Mouse (Mus musculus): ENCODE data around the gene Pacsin1. TPM values are rescaled to one million over a fixed set of nuclear protein-coding genes. Genes with fewer than 3 reads are reported as not detected.

Pacsin1 gene
- polyA plus RNA-seq, 1 experiment, result 1.3 TPM

DNA sequence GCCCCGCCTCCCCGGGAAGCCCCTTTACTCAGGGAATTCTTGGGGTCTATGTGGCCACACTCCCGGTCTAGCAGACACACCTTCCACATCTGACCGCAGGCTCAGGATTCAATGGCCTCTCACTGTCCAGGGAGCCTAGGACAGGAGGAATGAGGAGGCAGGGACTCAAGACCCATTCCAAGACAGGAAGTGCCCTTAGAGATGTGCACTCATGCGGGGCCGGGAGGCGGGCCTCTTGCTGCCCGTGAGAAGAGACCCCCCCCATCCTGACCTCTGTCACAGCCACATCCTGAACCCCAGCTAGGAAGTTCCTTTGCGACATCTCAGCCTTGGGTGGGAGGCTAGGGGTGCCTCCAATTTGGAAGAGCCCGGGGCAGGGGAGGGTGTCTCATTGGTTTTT, 69.7 kb downstream of the Pacsin1 start:
- TF ChIP-seq CTCF (conservative IDR thresholded peaks at IDR 0.05; ENCODE audit: insufficient read depth, insufficient read length, low read depth, low read length) (no peak), POLR2A (IDR thresholded peaks at IDR 0.05; ENCODE audit: low read depth, low read length) (no peak)
- WGBS, result 20% methylated on average over 10 of the region's 10 CpGs
- H3K27me3 ChIP-seq (replicated peaks; ENCODE audit: control insufficient read depth, insufficient read depth, low read length), result no peaks in the 10 kb centered on the region
- no peaks in the 10 kb centered on the region for H3K4me1 ChIP-seq (ENCODE audit: control insufficient read depth, insufficient read depth, low read length)
- no peak for DNase-seq
- no peaks in the 10 kb centered on the region for H3K36me3 ChIP-seq (ENCODE audit: control insufficient read depth, insufficient read depth, low read length)
- no peak overlapping the region for H3K27ac ChIP-seq (ENCODE audit: insufficient read depth, low read depth, low read length)
- no peak overlapping the region for H3K4me3 ChIP-seq (ENCODE audit: insufficient read depth, low read depth, low read length)

DNA sequence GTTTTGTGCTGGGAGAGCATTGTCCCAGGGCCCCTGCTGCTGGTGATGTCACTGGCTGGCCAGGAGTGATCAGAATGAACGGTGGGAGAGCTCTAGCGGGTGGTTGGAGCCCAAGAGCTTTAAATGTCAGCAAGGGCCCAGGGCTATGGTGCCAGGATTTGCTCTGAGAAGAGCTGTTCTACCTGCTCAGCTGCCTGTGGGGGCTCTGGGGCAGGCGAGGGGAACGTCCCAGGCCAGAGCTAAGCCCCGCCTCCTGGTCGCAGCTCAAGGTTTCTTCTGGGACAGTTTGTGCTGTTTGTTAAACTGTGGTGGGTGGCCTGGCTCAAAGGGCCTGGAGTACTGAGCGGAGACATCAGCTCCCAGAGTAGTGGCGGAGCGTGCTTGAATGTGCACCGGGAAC, 70.1 kb downstream of the Pacsin1 start:
- no peaks in the 10 kb centered on the region for H3K36me3 ChIP-seq (ENCODE audit: control insufficient read depth, insufficient read depth, low read length)
- H3K27me3 ChIP-seq (replicated peaks; ENCODE audit: control insufficient read depth, insufficient read depth, low read length), result no peaks in the 10 kb centered on the region
- DNase-seq, result no peak
- no peak for TF ChIP-seq POLR2A (IDR thresholded peaks at IDR 0.05; ENCODE audit: low read depth, low read length)
- H3K4me1 ChIP-seq (ENCODE audit: control insufficient read depth, insufficient read depth, low read length), result no peaks in the 10 kb centered on the region
- no peak overlapping the region for H3K4me3 ChIP-seq (ENCODE audit: insufficient read depth, low read depth, low read length)
- H3K27ac ChIP-seq (ENCODE audit: insufficient read depth, low read depth, low read length), result no peak overlapping the region
- WGBS, result 27% methylated on average over 10 of the region's 10 CpGs

DNA sequence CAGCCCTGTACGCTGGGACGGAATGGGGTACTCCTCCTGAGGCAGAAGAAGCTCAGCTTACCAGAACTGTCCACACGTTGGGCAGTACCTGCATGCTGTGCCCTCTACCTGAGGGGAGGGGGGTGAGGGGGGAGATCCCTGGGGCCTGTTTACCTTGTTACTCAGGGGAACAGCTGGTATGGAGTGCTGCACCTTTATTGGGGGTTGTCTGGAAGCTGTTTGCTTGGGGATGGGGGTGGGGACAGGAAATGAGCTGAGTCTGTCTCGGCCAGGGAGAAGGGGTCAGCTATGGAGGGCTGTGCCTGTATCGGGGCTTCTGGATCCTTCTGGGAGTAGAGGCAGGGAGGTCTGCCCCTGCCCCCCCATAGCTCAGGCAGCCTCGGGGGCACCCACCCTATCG, 71.2 kb downstream of the Pacsin1 start:
- no peak for DNase-seq
- Histone ChIP-seq H3K4me1 (ENCODE audit: control insufficient read depth, insufficient read depth, low read length) (no peaks in the 10 kb centered on the region), H3K27ac (ENCODE audit: insufficient read depth, low read depth, low read length) (no peak overlapping the region), H3K4me3 (ENCODE audit: insufficient read depth, low read depth, low read length) (no peak overlapping the region), H3K27me3 (replicated peaks; ENCODE audit: control insufficient read depth, insufficient read depth, low read length) (no peaks in the 10 kb centered on the region), H3K36me3 (ENCODE audit: control insufficient read depth, insufficient read depth, low read length) (no peaks in the 10 kb centered on the region)
- WGBS, result 58% methylated on average over 7 of the region's 7 CpGs
- TF ChIP-seq CTCF (conservative IDR thresholded peaks at IDR 0.05; ENCODE audit: insufficient read depth, insufficient read length, low read depth, low read length) (no peak), POLR2A (IDR thresholded peaks at IDR 0.05; ENCODE audit: low read depth, low read length) (no peak)

DNA sequence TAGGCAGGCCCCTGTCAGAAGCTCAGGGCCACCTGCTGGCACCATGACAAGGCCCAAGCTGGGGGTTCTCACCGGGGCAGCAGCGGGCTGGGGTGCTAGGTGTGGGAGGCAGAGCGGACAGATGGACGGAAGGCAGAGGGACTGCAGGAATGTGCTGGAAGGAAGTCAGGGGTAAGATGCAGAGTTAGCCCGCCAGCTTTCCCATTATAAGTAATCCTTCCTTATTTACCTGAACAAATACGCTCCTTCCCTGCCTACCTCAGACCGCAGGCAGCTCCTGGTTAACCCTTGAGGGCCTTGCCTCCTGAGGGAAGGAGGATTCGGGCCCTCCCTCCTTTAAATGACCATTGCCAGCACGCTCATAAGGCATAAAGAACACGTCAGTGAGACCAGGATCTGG, 73.5 kb downstream of the Pacsin1 start, which contains the start of gene Spdef:
TSS of gene Spdef (minus strand) at position 186 of the 400 bp plus-strand sequence.
- WGBS, result 84% methylated on average over 10 of the region's 10 CpGs
- H3K36me3 ChIP-seq (ENCODE audit: control insufficient read depth, insufficient read depth, low read length), result no peaks in the 10 kb centered on the region
- TF ChIP-seq POLR2A (IDR thresholded peaks at IDR 0.05; ENCODE audit: low read depth, low read length) (no peak), CTCF (conservative IDR thresholded peaks at IDR 0.05; ENCODE audit: insufficient read depth, insufficient read length, low read depth, low read length) (no peak)
- H3K27me3 ChIP-seq (replicated peaks; ENCODE audit: control insufficient read depth, insufficient read depth, low read length), result no peaks in the 10 kb centered on the region
- no peak for DNase-seq
- no peak within 1 kb of the TSS for H3K27ac ChIP-seq (ENCODE audit: insufficient read depth, low read depth, low read length)
- H3K4me3 ChIP-seq (ENCODE audit: insufficient read depth, low read depth, low read length), result no peak within 1 kb of the TSS
- no peaks in the 10 kb centered on the region for H3K4me1 ChIP-seq (ENCODE audit: control insufficient read depth, insufficient read depth, low read length)

DNA sequence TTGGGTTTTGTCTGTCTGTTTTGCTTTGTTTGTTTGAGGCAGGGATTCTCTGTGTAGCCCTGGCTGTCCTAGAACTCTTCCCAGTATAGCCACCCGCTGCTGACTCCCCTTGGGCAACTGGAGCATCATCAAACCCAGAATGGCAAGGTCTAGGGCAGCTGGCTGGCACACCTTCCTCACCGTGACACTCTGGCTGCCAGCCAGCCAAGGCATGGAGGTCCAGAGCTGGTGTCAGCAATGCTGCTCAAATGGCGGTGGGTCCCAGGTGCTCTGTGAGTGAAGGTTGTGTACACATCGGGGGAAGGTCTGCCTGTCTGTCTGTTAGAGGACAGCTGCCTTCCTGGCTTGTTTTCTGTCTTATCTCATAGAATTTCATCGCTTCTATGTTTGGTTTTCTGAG, 76.8 kb downstream of the Pacsin1 start:
- WGBS, result 68% methylated on average over 5 of the region's 5 CpGs
- no peaks in the 10 kb centered on the region for H3K36me3 ChIP-seq (ENCODE audit: control insufficient read depth, insufficient read depth, low read length)
- no peaks in the 10 kb centered on the region for H3K4me1 ChIP-seq (ENCODE audit: control insufficient read depth, insufficient read depth, low read length)
- H3K27me3 ChIP-seq (replicated peaks; ENCODE audit: control insufficient read depth, insufficient read depth, low read length), result no peaks in the 10 kb centered on the region
- H3K4me3 ChIP-seq (ENCODE audit: insufficient read depth, low read depth, low read length), result no peak overlapping the region
- H3K27ac ChIP-seq (ENCODE audit: insufficient read depth, low read depth, low read length), result no peak overlapping the region
- TF ChIP-seq CTCF (conservative IDR thresholded peaks at IDR 0.05; ENCODE audit: insufficient read depth, insufficient read length, low read depth, low read length) (no peak), POLR2A (IDR thresholded peaks at IDR 0.05; ENCODE audit: low read depth, low read length) (no peak)
- DNase-seq, result no peak

DNA sequence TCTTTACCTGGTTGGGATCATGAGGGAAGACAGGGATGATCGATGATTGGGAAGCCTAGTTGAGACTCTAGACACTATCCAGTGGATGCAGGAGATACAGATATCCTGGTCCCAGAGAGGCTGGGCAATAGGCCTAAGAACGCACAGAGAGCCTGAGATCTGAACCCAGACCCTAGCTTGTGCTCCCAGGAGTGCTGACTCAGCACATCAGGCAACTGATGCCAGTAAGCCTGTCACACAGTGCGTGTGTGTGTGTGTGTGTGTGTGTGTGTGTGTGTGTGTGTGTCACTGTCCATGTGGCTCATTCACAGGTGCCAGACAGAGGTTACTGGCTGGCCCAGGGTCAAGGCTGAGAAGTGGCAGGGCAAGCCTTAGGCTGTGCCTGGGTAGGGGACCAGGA, 77.4 kb downstream of the Pacsin1 start:
- no peak overlapping the region for H3K4me3 ChIP-seq (ENCODE audit: insufficient read depth, low read depth, low read length)
- H3K27me3 ChIP-seq (replicated peaks; ENCODE audit: control insufficient read depth, insufficient read depth, low read length), result no peaks in the 10 kb centered on the region
- WGBS, result 84% methylated on average over 3 of the region's 3 CpGs
- TF ChIP-seq CTCF (conservative IDR thresholded peaks at IDR 0.05; ENCODE audit: insufficient read depth, insufficient read length, low read depth, low read length), result no peak
- no peak for TF ChIP-seq POLR2A (IDR thresholded peaks at IDR 0.05; ENCODE audit: low read depth, low read length)
- DNase-seq, result no peak
- H3K36me3 ChIP-seq (ENCODE audit: control insufficient read depth, insufficient read depth, low read length), result no peaks in the 10 kb centered on the region
- H3K4me1 ChIP-seq (ENCODE audit: control insufficient read depth, insufficient read depth, low read length), result no peaks in the 10 kb centered on the region
- no peak overlapping the region for H3K27ac ChIP-seq (ENCODE audit: insufficient read depth, low read depth, low read length)

DNA sequence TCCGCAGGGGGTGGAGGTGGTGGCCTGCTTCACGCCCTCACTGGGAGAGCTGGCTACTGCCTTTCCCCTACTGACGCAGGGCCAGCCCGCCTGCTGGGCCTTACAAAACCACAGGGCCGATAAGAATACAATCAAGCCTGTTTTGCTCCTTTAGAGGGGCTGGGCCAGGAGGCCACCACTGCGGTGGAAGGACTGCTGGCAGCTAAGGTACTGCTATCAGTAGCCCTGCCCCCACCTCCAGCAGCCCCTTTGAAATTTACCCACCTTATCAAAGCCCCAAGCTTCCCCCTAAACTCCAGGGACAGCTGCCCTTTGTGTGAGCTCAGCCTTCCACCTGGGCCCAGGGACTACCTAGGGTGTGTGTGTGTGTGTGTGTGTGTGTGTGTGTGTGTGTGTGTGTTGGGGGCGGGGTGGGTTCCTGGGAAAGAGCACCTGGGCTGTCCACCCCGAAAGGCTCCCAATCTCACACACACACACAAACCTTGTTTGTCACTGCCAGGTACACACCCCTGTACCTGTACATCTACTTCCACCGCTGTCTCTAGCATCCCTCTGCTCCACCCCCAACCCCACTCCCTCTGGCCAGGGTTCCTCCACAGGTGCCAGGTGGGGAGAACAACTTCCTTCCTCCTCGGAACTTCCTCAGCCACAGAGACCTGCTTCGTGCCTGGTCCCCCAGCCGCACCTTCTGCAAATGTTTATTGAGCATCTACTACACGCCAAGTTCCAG, 79.2 kb downstream of the Pacsin1 start:
- no peaks in the 10 kb centered on the region for H3K36me3 ChIP-seq (ENCODE audit: control insufficient read depth, insufficient read depth, low read length)
- TF ChIP-seq POLR2A (IDR thresholded peaks at IDR 0.05; ENCODE audit: low read depth, low read length), result no peak
- TF ChIP-seq CTCF (conservative IDR thresholded peaks at IDR 0.05; ENCODE audit: insufficient read depth, insufficient read length, low read depth, low read length), result no peak
- no peaks in the 10 kb centered on the region for H3K27me3 ChIP-seq (replicated peaks; ENCODE audit: control insufficient read depth, insufficient read depth, low read length)
- WGBS, result 51% methylated on average over 12 of the region's 13 CpGs
- H3K27ac ChIP-seq (ENCODE audit: insufficient read depth, low read depth, low read length), result no peak overlapping the region
- no peaks in the 10 kb centered on the region for H3K4me1 ChIP-seq (ENCODE audit: control insufficient read depth, insufficient read depth, low read length)
- DNase-seq, result no peak
- H3K4me3 ChIP-seq (ENCODE audit: insufficient read depth, low read depth, low read length), result no peak overlapping the region
